Mouse (Mus musculus): Measurements from ENCODE around the gene Olfr1131. TPM values are rescaled to one million over a fixed set of nuclear protein-coding genes. Genes with fewer than 3 reads are reported as not detected.

Gene Olfr1131
- polyA plus RNA-seq (2012; rRNA removed; ENCODE audit: low replicate concordance), result not detected in 2 replicates

GRCm38 (mm10) chr2:87626804-87627203 is at the start of gene Olfr1131:
Olfr1131 (plus strand) TSS chr2:87627104.

GRCm38 (mm10) chr2:87605912-87606311 is 21.0 kb upstream of the Olfr1131 start, which contains the start of gene Olfr1130:
Olfr1130 (plus strand) TSS chr2:87606212.

GRCm38 (mm10) chr2:87637435-87637834 is 10.5 kb downstream of the Olfr1131 start, which contains the start of gene Olfr1132:
Olfr1132 (minus strand) TSS chr2:87637535.

GRCm38 (mm10) chr2:87647274-87647673 is 20.4 kb downstream of the Olfr1131 start, which contains the start of gene Olfr1133:
Olfr1133 (minus strand) TSS chr2:87647374.

GRCm38 (mm10) chr2:87658360-87658759 is 31.5 kb downstream of the Olfr1131 start, which contains the start of gene Olfr1134:
Olfr1134 (minus strand) TSS chr2:87658460.

GRCm38 (mm10) chr2:87673564-87673963 is 46.7 kb downstream of the Olfr1131 start, which contains the start of gene Olfr1135:
Olfr1135 (minus strand) TSS chr2:87673664.

Other genes starting within 250 kb of the Olfr1131 start
- gene Olfr1122, start 241.3 kb upstream of the Olfr1131 start, polyA plus RNA-seq (2012; rRNA removed; ENCODE audit: low replicate concordance), result not detected in 2 replicates
- gene Olfr1123, start 210.5 kb upstream of the Olfr1131 start, polyA plus RNA-seq (2012; rRNA removed; ENCODE audit: low replicate concordance), result not detected in 2 replicates
- gene Olfr1124, start 196.8 kb upstream of the Olfr1131 start, polyA plus RNA-seq (2012; rRNA removed; ENCODE audit: low replicate concordance), result not detected in 2 replicates
- not detected in 2 replicates for gene Olfr1126, start 173.1 kb upstream of the Olfr1131 start, polyA plus RNA-seq (2012; rRNA removed; ENCODE audit: low replicate concordance)
- gene Pramel7, start 130.0 kb upstream of the Olfr1131 start, polyA plus RNA-seq (2012; rRNA removed; ENCODE audit: low replicate concordance), result not detected in 2 replicates
- not detected in 2 replicates for gene Pramel6, start 120.5 kb upstream of the Olfr1131 start, polyA plus RNA-seq (2012; rRNA removed; ENCODE audit: low replicate concordance)
- not detected in 2 replicates for gene Olfr153, start 95.3 kb upstream of the Olfr1131 start, polyA plus RNA-seq (2012; rRNA removed; ENCODE audit: low replicate concordance)
- gene Olfr1128, start 81.6 kb upstream of the Olfr1131 start, polyA plus RNA-seq (2012; rRNA removed; ENCODE audit: low replicate concordance), result not detected in 2 replicates
- not detected in 2 replicates for gene Olfr1129, start 53.2 kb upstream of the Olfr1131 start, polyA plus RNA-seq (2012; rRNA removed; ENCODE audit: low replicate concordance)
- gene Olfr1130, start 20.9 kb upstream of the Olfr1131 start, polyA plus RNA-seq (2012; rRNA removed; ENCODE audit: low replicate concordance), result not detected in 2 replicates
- gene Olfr1132, start 10.4 kb downstream of the Olfr1131 start, polyA plus RNA-seq (2012; rRNA removed; ENCODE audit: low replicate concordance), result not detected in 2 replicates
- not detected in 2 replicates for gene Olfr1133, start 20.3 kb downstream of the Olfr1131 start, polyA plus RNA-seq (2012; rRNA removed; ENCODE audit: low replicate concordance)
- not detected in 2 replicates for gene Olfr1134, start 31.4 kb downstream of the Olfr1131 start, polyA plus RNA-seq (2012; rRNA removed; ENCODE audit: low replicate concordance)
- not detected in 2 replicates for gene Olfr1135, start 46.6 kb downstream of the Olfr1131 start, polyA plus RNA-seq (2012; rRNA removed; ENCODE audit: low replicate concordance)
- gene Olfr1136, start 66.8 kb downstream of the Olfr1131 start, polyA plus RNA-seq (2012; rRNA removed; ENCODE audit: low replicate concordance), result not detected in 2 replicates
- not detected in 2 replicates for gene Olfr1137, start 86.1 kb downstream of the Olfr1131 start, polyA plus RNA-seq (2012; rRNA removed; ENCODE audit: low replicate concordance)
- gene Olfr1138, start 112.9 kb downstream of the Olfr1131 start, polyA plus RNA-seq (2012; rRNA removed; ENCODE audit: low replicate concordance), result not detected in 2 replicates
- not detected in 2 replicates for gene Olfr1140, start 116.6 kb downstream of the Olfr1131 start, polyA plus RNA-seq (2012; rRNA removed; ENCODE audit: low replicate concordance)
- gene Olfr1141, start 126.9 kb downstream of the Olfr1131 start, polyA plus RNA-seq (2012; rRNA removed; ENCODE audit: low replicate concordance), result not detected in 2 replicates
- gene Olfr152, start 152.4 kb downstream of the Olfr1131 start, polyA plus RNA-seq (2012; rRNA removed; ENCODE audit: low replicate concordance), result not detected in 2 replicates
- not detected in 2 replicates for gene Olfr1143, start 173.5 kb downstream of the Olfr1131 start, polyA plus RNA-seq (2012; rRNA removed; ENCODE audit: low replicate concordance)
- not detected in 2 replicates for gene Olfr1145, start 182.7 kb downstream of the Olfr1131 start, polyA plus RNA-seq (2012; rRNA removed; ENCODE audit: low replicate concordance)
- not detected in 2 replicates for gene Olfr1148, start 203.4 kb downstream of the Olfr1131 start, polyA plus RNA-seq (2012; rRNA removed; ENCODE audit: low replicate concordance)
- not detected in 2 replicates for gene Olfr1150-ps1, start 216.9 kb downstream of the Olfr1131 start, polyA plus RNA-seq (2012; rRNA removed; ENCODE audit: low replicate concordance)
- gene Olfr1151, start 228.8 kb downstream of the Olfr1131 start, polyA plus RNA-seq (2012; rRNA removed; ENCODE audit: low replicate concordance), result not detected in 2 replicates
- gene Olfr1152, start 239.4 kb downstream of the Olfr1131 start, polyA plus RNA-seq (2012; rRNA removed; ENCODE audit: low replicate concordance), result not detected in 2 replicates

Measured in mammary gland, adult 2 months (tissue).